Mouse (Mus musculus) lung, embryonic 15.5 days (tissue): ENCODE measurements around the gene Thy1. TPM values are rescaled to one million over a fixed set of nuclear protein-coding genes. Genes with fewer than 3 reads are reported as not detected.
A peak's percentile ranks its signal among the peaks of the same experiment; 100 is the strongest.

ENCODE experiments used
- ATAC-seq: fragments of 200-750 bp; cut with Nextera tagmentation; 2 replicates; pipeline ENCODE4 v1.8.0; 2017; ENCODE audit warnings: moderate number of reproducible peaks, borderline replicate concordance; ENCODE audit not compliant: low FRiP score, low TSS enrichment; ENCODE audit errors: extremely low read depth
- H3K27ac ChIP-seq: fragments of 300-500 bp; sonication (generic); 2 replicates; pipeline ENCODE4 v1.5.1; 2015; ENCODE audit warnings: moderate library complexity, mild to moderate bottlenecking, inconsistent platforms
- H3K27me3 ChIP-seq: fragments of 300-500 bp; sonication (generic); 2 replicates; pipeline ENCODE4 v1.6.1; 2015; ENCODE audit warnings: inconsistent platforms
- H3K36me3 ChIP-seq: fragments of 300-500 bp; sonication (generic); 2 replicates; pipeline ENCODE4 v1.6.1; 2015; ENCODE audit warnings: inconsistent platforms
- H3K4me1 ChIP-seq: fragments of 300-500 bp; sonication (generic); 2 replicates; pipeline ENCODE4 v1.6.1; 2015; ENCODE audit warnings: inconsistent platforms
- H3K4me2 ChIP-seq: fragments of 300-500 bp; sonication (generic); 2 replicates; pipeline ENCODE4 v1.6.1; 2015; ENCODE audit warnings: inconsistent platforms, mild to moderate bottlenecking, moderate library complexity
- H3K4me3 ChIP-seq: fragments of 300-500 bp; sonication (generic); 2 replicates; pipeline ENCODE4 v1.5.1; 2015; ENCODE audit warnings: mild to moderate bottlenecking, inconsistent platforms
- H3K9ac ChIP-seq: fragments of 300-500 bp; sonication (generic); 2 replicates; pipeline ENCODE4 v1.6.1; 2015; ENCODE audit warnings: inconsistent platforms
- H3K9me3 ChIP-seq: fragments of 300-500 bp; sonication (generic); 2 replicates; pipeline ENCODE4 v1.6.1; 2016; ENCODE audit warnings: inconsistent platforms
- WGBS: fragments of 180-500 bp; shearing (Covaris S2); methylation state at CpG from one replicate; pipeline ENCODE4 v1.1.7; 2015; 5-methylcytosine and 5-hydroxymethylcytosine counted together
- polyA plus RNA-seq: library from polyadenylated mRNA; unstranded; fragments of >200 nt; fragmentation: Nextera tagmentation; extraction: Ambion mirVana; gene quantifications from 2 replicates; pipeline ENCODE4 v1.2.1, GENCODE M21; 2015

Gene Thy1
- polyA plus RNA-seq, 1 experiment from 2014 or later = 4.1 TPM

DNA sequence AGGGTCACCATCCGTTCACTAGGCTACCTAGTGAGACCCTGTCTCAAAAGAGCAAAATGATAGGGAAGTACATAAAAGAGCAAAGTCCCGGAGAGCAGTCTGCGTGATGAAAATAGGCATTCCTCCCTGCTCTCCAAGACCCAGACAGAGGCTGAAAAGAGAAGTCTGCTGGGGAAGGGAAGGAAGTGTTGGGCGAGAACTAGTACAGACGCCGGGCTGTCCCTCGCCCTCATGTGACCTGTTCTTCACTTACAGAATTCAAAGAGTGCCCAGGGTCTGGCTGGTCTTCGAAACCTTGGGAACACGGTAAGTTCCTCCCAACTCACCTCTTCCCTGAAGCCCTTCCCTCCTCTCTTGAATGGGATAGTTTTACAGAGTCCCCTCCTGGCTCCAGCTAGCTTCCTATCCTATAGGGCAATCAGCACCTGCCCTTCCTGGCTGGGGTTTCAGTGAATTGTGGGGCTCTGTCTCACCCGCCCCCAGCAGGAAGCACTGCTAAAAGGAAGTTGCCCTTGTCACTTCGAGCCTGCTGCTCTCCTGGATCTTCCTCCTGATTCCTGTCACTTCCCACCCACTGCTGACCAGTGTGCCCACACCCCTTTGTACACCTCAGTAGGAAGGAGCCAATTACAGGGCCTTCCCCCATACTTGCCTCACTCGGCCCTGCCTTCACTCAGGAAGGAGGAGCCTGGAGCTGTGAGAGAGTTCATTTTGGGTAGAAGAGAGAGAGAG lies 45.9 kb downstream of the Thy1 start:
- H3K27ac ChIP-seq = no peak overlapping the region
- 47% methylated on average over 12 of the region's 12 CpGs for WGBS
- peaks cover 19% of the 10 kb centered on the region for H3K27me3 ChIP-seq
- H3K4me1 ChIP-seq = peaks cover 43% of the 10 kb centered on the region
- no peak overlapping the region for H3K4me3 ChIP-seq
- no peak for ATAC-seq
- H3K9me3 ChIP-seq = no peaks in the 10 kb centered on the region
- no peak overlapping the region for H3K9ac ChIP-seq
- no peaks in the 10 kb centered on the region for H3K36me3 ChIP-seq
- H3K4me2 ChIP-seq = no peak overlapping the region

GRCm38 (mm10) chr9:44093612-44094503 lies 50.7 kb downstream of the Thy1 start:
- Histone ChIP-seq H3K27ac (no peak overlapping the region), H3K27me3 (no peaks in the 10 kb centered on the region), H3K4me2 (no peak overlapping the region), H3K4me1 (peaks cover 9% of the 10 kb centered on the region), H3K9me3 (no peaks in the 10 kb centered on the region), H3K4me3 (no peak overlapping the region), H3K36me3 (no peaks in the 10 kb centered on the region), H3K9ac (no peak overlapping the region)
- WGBS = 36% methylated on average over 24 of the region's 24 CpGs
- ATAC-seq = peak; percentile 49; the same call in 1 of the 2 replicates

- no peak overlapping the region for H3K27ac ChIP-seq
- no peak for ATAC-seq
- H3K4me1 ChIP-seq = peaks cover 3% of the 10 kb centered on the region; the same call in 1 of the 2 replicates
- H3K27me3 ChIP-seq = no peaks in the 10 kb centered on the region
- H3K36me3 ChIP-seq = no peaks in the 10 kb centered on the region
- no peaks in the 10 kb centered on the region for H3K9me3 ChIP-seq
- no peak overlapping the region for H3K9ac ChIP-seq
- H3K4me3 ChIP-seq = no peak overlapping the region
- WGBS = 82% methylated on average over 3 of the region's 3 CpGs
- no peak overlapping the region for H3K4me2 ChIP-seq
Measured at GRCm38 (mm10) chr9:44094737-44095136, 51.6 kb downstream of the Thy1 start.

DNA sequence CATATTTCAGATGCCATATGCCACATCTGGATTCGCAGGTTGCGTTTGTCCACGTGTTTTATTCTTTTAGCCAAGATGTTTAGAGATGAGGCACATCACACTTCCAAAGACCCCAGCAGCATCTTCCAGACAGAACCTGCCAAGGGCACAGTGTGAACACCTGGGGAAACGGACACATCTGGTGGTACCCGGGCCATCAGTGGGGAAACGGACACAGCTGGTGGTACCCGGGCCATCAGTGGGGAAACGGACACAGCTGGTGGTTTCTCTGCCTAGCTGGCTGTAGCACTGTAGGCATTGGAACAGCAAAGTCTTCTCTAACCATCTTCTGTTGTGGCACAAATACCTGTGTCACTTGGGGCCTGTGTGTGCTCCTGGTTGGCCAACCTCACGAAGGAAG lies 52.6 kb downstream of the Thy1 start:
- H3K27me3 ChIP-seq = no peaks in the 10 kb centered on the region
- H3K4me1 ChIP-seq = peaks cover 3% of the 10 kb centered on the region; the same call in 1 of the 2 replicates
- no peak overlapping the region for H3K4me2 ChIP-seq
- 82% methylated on average over 9 of the region's 9 CpGs for WGBS
- no peaks in the 10 kb centered on the region for H3K9me3 ChIP-seq
- H3K4me3 ChIP-seq = no peak overlapping the region
- H3K27ac ChIP-seq = no peak overlapping the region
- no peak overlapping the region for H3K9ac ChIP-seq
- H3K36me3 ChIP-seq = no peaks in the 10 kb centered on the region
- no peak for ATAC-seq

- WGBS = 44% methylated on average over 9 of the region's 9 CpGs
- Histone ChIP-seq H3K27me3 (no peaks in the 10 kb centered on the region), H3K27ac (no peak overlapping the region), H3K4me3 (no peak overlapping the region), H3K36me3 (no peaks in the 10 kb centered on the region), H3K4me2 (no peak overlapping the region), H3K4me1 (peaks cover 3% of the 10 kb centered on the region; the same call in 1 of the 2 replicates), H3K9ac (no peak overlapping the region), H3K9me3 (no peaks in the 10 kb centered on the region)
- ATAC-seq = no peak
Measured at GRCm38 (mm10) chr9:44096536-44096935, 53.4 kb downstream of the Thy1 start.

Other genes starting within 250 kb of the Thy1 start
- gene Usp2, start 23.6 kb downstream of the Thy1 start, polyA plus RNA-seq = 8.3 and 10.5 TPM in 2 replicates
- 0.14 and 0.28 TPM in 2 replicates for gene Mfrp, start 58.3 kb downstream of the Thy1 start, polyA plus RNA-seq
- gene C1qtnf5, start 63.9 kb downstream of the Thy1 start, polyA plus RNA-seq = 6.3 and 6.5 TPM in 2 replicates
- gene Gm49380, start 70.1 kb downstream of the Thy1 start, polyA plus RNA-seq = 0.17 and 0.21 TPM in 2 replicates
- 69.9 and 71.4 TPM in 2 replicates for gene Rnf26, start 70.1 kb downstream of the Thy1 start, polyA plus RNA-seq
- 86.2 and 92.9 TPM in 2 replicates for gene Mcam, start 91.1 kb downstream of the Thy1 start, polyA plus RNA-seq
- gene Cbl, start 190.7 kb downstream of the Thy1 start, polyA plus RNA-seq = 13.5 and 15.4 TPM in 2 replicates
- 2.8 and 2.9 TPM in 2 replicates for gene Ccdc153, start 197.3 kb downstream of the Thy1 start, polyA plus RNA-seq
- gene Pdzd3, start 208.1 kb downstream of the Thy1 start, polyA plus RNA-seq = 0.09 TPM in 1 of 2 replicates, not detected in the other
- gene Nlrx1, start 225.2 kb downstream of the Thy1 start, polyA plus RNA-seq = 9.9 and 11.0 TPM in 2 replicates
- gene Abcg4, start 245.2 kb downstream of the Thy1 start, polyA plus RNA-seq = 1.8 and 2.0 TPM in 2 replicates